Mouse (Mus musculus) MEL (cell line): ENCODE measurements around the gene Bsnd.

Experiments
- CTCF ChIP-seq, 3 experiments: IDR thresholded peaks in 2 of 3; conservative IDR thresholded peaks in 1 of 3; 2 replicates each; pipeline ENCODE4 v1.5.1; 2011 to 2012; ENCODE audit warnings: low read length in 3 of 3, low read depth in 2 of 3, mild to moderate bottlenecking in 2 of 3, improper control_type of control experiment in 1 of 3, inconsistent platforms in 1 of 3, mixed read lengths in 1 of 3, moderate library complexity in 1 of 3; ENCODE audit not compliant: control insufficient read depth in 1 of 3, insufficient read depth in 1 of 3, poor library complexity in 1 of 3, severe bottlenecking in 1 of 3
- GATA1 ChIP-seq: IDR thresholded peaks from 2 replicates; pipeline ENCODE4 v1.6.1; 2011; ENCODE audit warnings: low read depth, low read length, improper control_type of control experiment
- HCFC1 ChIP-seq: IDR thresholded peaks from 2 replicates; pipeline ENCODE4 v1.6.1; 2012; ENCODE audit warnings: low read depth, mild to moderate bottlenecking, inconsistent platforms, low read length, improper control_type of control experiment, moderate library complexity
- MEF2A ChIP-seq: IDR thresholded peaks from 2 replicates; pipeline ENCODE4 v1.6.1; 2014; ENCODE audit warnings: low read depth, mild to moderate bottlenecking, inconsistent platforms, low read length, improper control_type of control experiment; ENCODE audit not compliant: poor library complexity, insufficient replicate concordance, severe bottlenecking; ENCODE audit errors: extremely low read depth
- MYC ChIP-seq: IDR thresholded peaks from 2 replicates; pipeline ENCODE4 v1.6.1; 2011; ENCODE audit warnings: low read depth, mild to moderate bottlenecking, low read length, improper control_type of control experiment, moderate library complexity
- POLR2A ChIP-seq, 2 experiments: IDR thresholded peaks; 2 replicates each; pipeline ENCODE4 v1.6.1; 2011 to 2012; ENCODE audit warnings: low read length in 2 of 2, mild to moderate bottlenecking in 2 of 2, control low read depth in 1 of 2, improper control_type of control experiment in 1 of 2, low read depth in 1 of 2, moderate library complexity in 1 of 2; ENCODE audit not compliant: control insufficient read depth in 1 of 2, insufficient read depth in 1 of 2, poor library complexity in 1 of 2
- ZC3H11A ChIP-seq: IDR thresholded peaks from 2 replicates; pipeline ENCODE4 v1.6.1; 2012; ENCODE audit warnings: low read depth, mild to moderate bottlenecking, inconsistent platforms, low read length, improper control_type of control experiment

DNA sequence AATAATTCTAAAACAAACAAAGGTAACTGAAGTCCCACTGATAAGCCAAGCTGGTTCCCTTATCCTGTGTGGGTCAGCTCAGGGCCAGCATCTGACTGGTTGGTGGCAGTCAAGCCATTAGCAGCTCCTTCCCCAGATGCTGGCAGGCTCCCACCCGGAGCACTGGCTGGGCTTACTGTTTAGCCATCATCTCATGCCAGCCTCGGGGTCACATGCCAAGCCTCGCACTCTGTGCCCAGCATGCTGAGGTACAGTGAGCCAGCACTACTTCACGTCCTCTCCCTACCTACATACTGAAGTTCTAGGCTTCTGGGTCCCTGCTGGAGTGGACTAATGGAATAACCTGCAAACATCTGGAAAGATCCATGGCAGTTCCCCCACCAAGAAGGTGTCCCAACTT is 38.6 kb downstream of the Bsnd start:
- TF ChIP-seq HCFC1 (no peak), GATA1 (no peak), ZC3H11A (no peak), POLR2A (IDR thresholded peaks at IDR 0.05; ENCODE audit: control insufficient read depth in 1 of 2, insufficient read depth in 1 of 2, low read depth in 1 of 2, low read length in 2 of 2, poor library complexity in 1 of 2) (no peak), MEF2A (no peak), MYC (no peak), CTCF (IDR thresholded peaks at IDR 0.05 in 2 of 3, conservative IDR thresholded peaks at IDR 0.05 in 1 of 3; ENCODE audit: control insufficient read depth in 1 of 3, insufficient read depth in 1 of 3, low read depth in 2 of 3, low read length in 3 of 3, poor library complexity in 1 of 3, severe bottlenecking in 1 of 3) (no peak)
